Mouse (Mus musculus): Measurements from ENCODE around the gene Sim2.

DNA sequence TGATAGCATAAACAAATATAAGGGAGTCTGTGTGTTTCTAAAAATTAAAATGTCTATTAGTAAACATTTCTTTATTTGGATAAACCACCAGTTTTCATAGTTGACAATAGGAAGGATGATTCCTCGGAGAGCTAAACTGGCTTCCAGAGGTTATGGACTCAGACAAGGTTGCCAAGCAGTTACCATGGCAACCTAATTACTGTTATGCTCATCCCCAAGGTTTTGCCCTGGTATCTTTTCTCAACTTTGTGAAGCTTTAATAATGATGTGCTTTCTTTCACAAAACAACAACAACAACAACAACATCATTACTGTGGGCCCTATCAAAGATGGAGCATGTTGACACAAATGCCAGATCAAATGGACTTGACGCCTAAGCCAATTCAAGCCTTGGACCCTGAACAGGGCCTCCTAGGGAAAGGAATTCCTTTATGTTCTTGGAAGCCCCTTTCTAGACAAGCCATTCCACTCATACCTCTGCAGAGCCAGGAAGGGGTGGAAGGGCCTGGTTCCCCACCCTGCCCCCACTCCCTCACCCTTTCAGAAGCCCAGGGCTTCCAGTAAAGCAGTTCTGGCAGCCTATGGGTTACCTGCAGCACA, 43.6 kb downstream of the Sim2 start:
- no peak for TF ChIP-seq CTCF (IDR thresholded peaks at IDR 0.05)
- TF ChIP-seq EP300 (IDR thresholded peaks at IDR 0.05), result no peak
